Mouse (Mus musculus) intestine, postnatal 0 days (tissue): Measurements from ENCODE around the gene Stx8. TPM values are rescaled to one million over a fixed set of nuclear protein-coding genes. Genes with fewer than 3 reads are reported as not detected.

Experiments used
- ATAC-seq: fragments of 200-750 bp; cut with Nextera tagmentation; 2 replicates; pipeline ENCODE4 v1.8.0; 2017; ENCODE audit warnings: mild to moderate bottlenecking, moderate TSS enrichment, moderate library complexity
- H3K27ac ChIP-seq: fragments of 300-500 bp; sonication (generic); 2 replicates; pipeline ENCODE4 v1.5.1; 2014; ENCODE audit warnings: mild to moderate bottlenecking, low read depth, low read length, moderate library complexity
- H3K27me3 ChIP-seq: fragments of 300-500 bp; sonication (generic); replicated peaks from 2 replicates; pipeline ENCODE4 v1.6.1; 2014; ENCODE audit warnings: low read length, mixed read lengths; ENCODE audit not compliant: control insufficient read depth, insufficient read depth
- H3K36me3 ChIP-seq: fragments of 300-500 bp; sonication (generic); 2 replicates; pipeline ENCODE4 v1.6.1; 2014; ENCODE audit warnings: mild to moderate bottlenecking, moderate library complexity; ENCODE audit not compliant: control insufficient read depth, insufficient read depth
- H3K4me1 ChIP-seq: fragments of 300-500 bp; sonication (generic); replicated peaks from 2 replicates; pipeline ENCODE4 v1.6.1; 2014; ENCODE audit warnings: antibody characterized with exemption, low read length, mixed read lengths; ENCODE audit not compliant: control insufficient read depth, insufficient read depth
- H3K4me2 ChIP-seq: fragments of 300-500 bp; sonication (generic); replicated peaks from 2 replicates; pipeline ENCODE4 v1.6.1; 2014; ENCODE audit warnings: low read depth, mild to moderate bottlenecking, moderate library complexity
- H3K4me3 ChIP-seq: fragments of 300-500 bp; sonication (generic); 2 replicates; pipeline ENCODE4 v1.5.1; 2014; ENCODE audit warnings: low read depth, low read length
- H3K9ac ChIP-seq: fragments of 300-500 bp; sonication (generic); 2 replicates; pipeline ENCODE4 v1.6.1; 2014; ENCODE audit warnings: mild to moderate bottlenecking, low read depth, low read length
- H3K9me3 ChIP-seq: fragments of 300-500 bp; sonication (generic); 2 replicates; pipeline ENCODE4 v1.6.1; 2016; ENCODE audit warnings: mixed run types; ENCODE audit not compliant: control insufficient read depth
- CTCF ChIP-seq: sonication (generic); IDR thresholded peaks from 2 replicates; pipeline ENCODE4 v1.5.1; 2016; ENCODE audit warnings: low read depth, mild to moderate bottlenecking, control low read depth, antibody characterized with exemption, moderate library complexity
- WGBS: fragments of 180-500 bp; shearing (Covaris S2); extraction: QIAGEN DNeasy Blood & Tissue Kit; methylation state at CpG from one replicate; pipeline ENCODE4 v1.1.7; 2014; 5-methylcytosine and 5-hydroxymethylcytosine counted together
- polyA plus RNA-seq: library from polyadenylated mRNA; unstranded; fragments of >200 nt; fragmentation: Nextera tagmentation; extraction: Ambion mirVana; gene quantifications from 2 replicates; pipeline ENCODE4 v1.2.1, GENCODE M21; 2015

The Stx8 gene
- polyA plus RNA-seq, 1 experiment from 2014 or later, result 79.1 TPM

GRCm38 (mm10) chr11:68089885-68090592, 124.0 kb downstream of the Stx8 start:
- Histone ChIP-seq H3K4me2 (no peak overlapping the region), H3K4me1 (peaks cover 10% of the 10 kb centered on the region; the same call in 1 of the 2 replicates), H3K36me3 (no peaks in the 10 kb centered on the region), H3K9me3 (no peaks in the 10 kb centered on the region), H3K9ac (no peak overlapping the region), H3K27ac (no peak overlapping the region), H3K4me3 (no peak overlapping the region), H3K27me3 (no peaks in the 10 kb centered on the region)
- WGBS, result 36% methylated on average over 13 of the region's 13 CpGs
- no peak for ATAC-seq
- TF ChIP-seq CTCF, result no peak

DNA sequence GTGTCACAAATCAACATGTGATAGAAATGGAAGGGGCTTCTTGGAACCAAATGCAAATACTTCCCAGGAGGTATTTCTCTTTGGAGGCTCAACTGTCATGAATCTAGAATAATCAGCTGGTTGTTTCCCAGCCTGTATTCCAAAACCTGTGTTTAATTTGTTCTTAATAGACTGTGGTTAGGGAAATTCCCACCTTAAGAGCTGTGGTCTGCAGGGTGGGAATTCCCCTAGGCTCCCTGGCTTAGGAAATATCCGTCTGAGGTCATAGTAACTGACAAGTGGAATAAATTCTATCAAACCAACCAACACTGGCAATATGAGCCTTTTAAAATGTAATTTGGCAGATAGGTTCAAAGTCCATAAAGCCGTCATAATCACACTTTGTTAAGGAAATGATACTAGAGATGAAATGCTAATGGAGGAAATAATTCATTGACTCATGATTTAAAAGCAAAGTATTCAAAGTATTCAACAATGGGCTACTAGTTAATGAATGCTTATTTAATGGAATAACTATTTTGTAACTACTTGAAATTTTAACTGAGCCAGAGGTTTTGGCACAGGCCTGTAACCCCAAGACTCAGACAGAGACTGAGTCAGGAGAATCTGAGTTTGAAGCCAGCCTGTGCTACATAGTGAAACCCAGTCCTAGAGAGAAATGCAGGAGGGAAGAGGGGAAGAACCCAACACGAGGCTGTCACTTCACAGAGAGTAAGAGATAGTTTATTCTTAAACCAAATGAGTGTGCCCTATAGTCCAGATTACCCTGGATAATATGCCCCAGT, 126.2 kb downstream of the Stx8 start:
- Histone ChIP-seq H3K9me3 (no peaks in the 10 kb centered on the region), H3K27me3 (no peaks in the 10 kb centered on the region), H3K4me1 (peaks cover 10% of the 10 kb centered on the region; the same call in 1 of the 2 replicates), H3K36me3 (no peaks in the 10 kb centered on the region), H3K9ac (no peak overlapping the region), H3K4me2 (no peak overlapping the region), H3K4me3 (no peak overlapping the region), H3K27ac (no peak overlapping the region)
- TF ChIP-seq CTCF, result no peak
- ATAC-seq, result no peak
- WGBS, result 35% methylated on average over 3 of the region's 3 CpGs

DNA sequence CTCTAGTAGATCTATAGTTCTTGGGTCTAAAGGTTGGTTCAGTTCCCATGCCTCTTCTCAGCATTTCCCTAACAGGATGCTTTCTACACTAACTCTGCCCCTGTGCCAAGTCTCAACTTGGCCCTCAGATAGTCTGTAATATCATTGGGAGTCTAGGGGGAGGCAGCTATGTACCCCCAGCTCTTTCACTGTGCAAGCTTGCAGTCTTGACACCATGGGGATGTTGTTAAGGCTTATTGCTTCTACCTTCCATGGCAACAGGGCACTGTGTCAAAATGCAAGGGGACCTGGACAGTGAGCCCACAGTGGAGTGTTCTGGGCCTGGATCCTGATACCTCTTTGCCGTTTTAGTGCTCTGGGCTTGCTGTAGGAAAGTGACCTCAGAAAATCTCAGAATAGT, 135.6 kb downstream of the Stx8 start:
- Histone ChIP-seq H3K27ac (no peak overlapping the region), H3K9ac (no peak overlapping the region), H3K36me3 (no peaks in the 10 kb centered on the region), H3K27me3 (no peaks in the 10 kb centered on the region), H3K4me3 (no peak overlapping the region), H3K9me3 (no peaks in the 10 kb centered on the region), H3K4me1 (no peaks in the 10 kb centered on the region), H3K4me2 (no peak overlapping the region)
- ATAC-seq, result no peak
- TF ChIP-seq CTCF, result no peak
- WGBS, result 88% methylated on average over 1 of the region's 1 CpGs

DNA sequence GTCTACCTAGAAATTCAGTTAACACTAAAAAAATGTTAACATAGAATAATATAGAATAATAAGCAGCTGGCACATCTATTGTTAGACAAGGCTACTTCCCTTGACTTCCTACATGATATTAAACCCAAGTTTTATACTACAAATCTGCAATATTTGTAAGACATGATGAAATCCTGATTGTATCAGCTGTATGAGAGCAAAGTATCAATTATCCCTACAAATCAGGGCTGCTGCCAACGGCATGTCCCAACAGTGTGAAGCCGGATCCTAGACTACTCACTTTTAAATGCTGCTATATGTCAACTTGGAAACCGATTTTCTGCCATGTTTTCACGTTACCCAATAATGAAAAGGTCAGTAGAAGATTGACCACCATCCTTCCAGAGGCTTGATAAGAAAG, 137.5 kb downstream of the Stx8 start:
- 84% methylated on average over 4 of the region's 4 CpGs for WGBS
- ATAC-seq, result no peak

GRCm38 (mm10) chr11:68106053-68106452, 140.1 kb downstream of the Stx8 start:
- ATAC-seq, result no peak
- Histone ChIP-seq H3K4me2 (no peak overlapping the region), H3K4me3 (no peak overlapping the region), H3K9ac (no peak overlapping the region), H3K36me3 (no peaks in the 10 kb centered on the region; the same call in 1 of the 2 replicates), H3K27ac (no peak overlapping the region), H3K4me1 (no peaks in the 10 kb centered on the region), H3K9me3 (no peaks in the 10 kb centered on the region), H3K27me3 (no peaks in the 10 kb centered on the region)
- no peak for TF ChIP-seq CTCF
- WGBS, result 93% methylated on average over 3 of the region's 3 CpGs

More for the DNA sequence above, 137.5 kb downstream of the Stx8 start:
- H3K36me3 ChIP-seq, result no peaks in the 10 kb centered on the region
- H3K27ac ChIP-seq, result no peak overlapping the region
- no peaks in the 10 kb centered on the region for H3K27me3 ChIP-seq
- no peak overlapping the region for H3K9ac ChIP-seq
- H3K4me3 ChIP-seq, result no peak overlapping the region
- TF ChIP-seq CTCF, result no peak
- H3K4me2 ChIP-seq, result no peak overlapping the region
- no peaks in the 10 kb centered on the region for H3K4me1 ChIP-seq
- no peaks in the 10 kb centered on the region for H3K9me3 ChIP-seq

DNA sequence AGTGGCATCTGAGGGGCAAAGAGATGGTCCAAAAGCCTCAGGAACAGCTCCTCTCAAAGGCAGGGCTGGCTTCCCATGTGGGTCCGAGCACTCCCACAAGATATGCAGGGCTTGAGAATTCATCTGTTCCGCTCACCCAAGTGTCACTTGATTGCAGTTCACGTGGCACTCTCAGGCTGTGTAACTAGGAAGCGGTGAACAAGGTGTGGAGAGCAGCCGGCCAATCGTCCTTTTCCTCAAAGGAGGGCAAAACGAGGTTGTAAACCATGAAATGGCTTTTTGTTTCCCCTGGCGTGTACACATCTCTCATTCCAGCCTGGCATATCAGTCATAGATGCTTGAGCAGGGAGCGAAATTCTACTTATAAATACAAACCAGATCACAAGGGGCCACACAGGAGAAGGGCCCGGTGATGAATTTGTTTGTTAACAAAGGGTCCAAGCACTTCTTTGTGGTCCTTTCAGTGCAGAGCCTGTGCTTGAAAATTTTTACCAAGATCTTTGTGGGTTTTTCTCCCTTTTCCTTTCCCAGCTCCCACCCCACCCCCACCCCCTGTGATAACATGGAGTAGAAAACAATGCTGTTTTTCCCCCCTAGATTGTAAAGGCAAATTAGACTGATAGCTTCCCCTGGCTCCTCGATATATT, 147.6 kb downstream of the Stx8 start:
- Histone ChIP-seq H3K36me3 (no peaks in the 10 kb centered on the region; the same call in 1 of the 2 replicates), H3K4me2 (no peak overlapping the region), H3K4me1 (no peaks in the 10 kb centered on the region), H3K27ac (no peak overlapping the region), H3K4me3 (no peak overlapping the region), H3K27me3 (no peaks in the 10 kb centered on the region), H3K9me3 (no peaks in the 10 kb centered on the region), H3K9ac (no peak overlapping the region)
- ATAC-seq, result no peak
- WGBS, result 43% methylated on average over 11 of the region's 11 CpGs
- no peak for TF ChIP-seq CTCF
